Mouse (Mus musculus): ENCODE results near the gene Arhgap25. TPM values are rescaled to one million over a fixed set of nuclear protein-coding genes. Genes with fewer than 3 reads are reported as not detected.
"Not testable (repeated sequence)": the region's sequence is repeated elsewhere in the genome, so short reads cannot be mapped to it uniquely, and the experiment has no call there.

Arhgap25 gene
- polyA plus RNA-seq, 1 experiment from 2014 or later: 2.5 TPM

DNA sequence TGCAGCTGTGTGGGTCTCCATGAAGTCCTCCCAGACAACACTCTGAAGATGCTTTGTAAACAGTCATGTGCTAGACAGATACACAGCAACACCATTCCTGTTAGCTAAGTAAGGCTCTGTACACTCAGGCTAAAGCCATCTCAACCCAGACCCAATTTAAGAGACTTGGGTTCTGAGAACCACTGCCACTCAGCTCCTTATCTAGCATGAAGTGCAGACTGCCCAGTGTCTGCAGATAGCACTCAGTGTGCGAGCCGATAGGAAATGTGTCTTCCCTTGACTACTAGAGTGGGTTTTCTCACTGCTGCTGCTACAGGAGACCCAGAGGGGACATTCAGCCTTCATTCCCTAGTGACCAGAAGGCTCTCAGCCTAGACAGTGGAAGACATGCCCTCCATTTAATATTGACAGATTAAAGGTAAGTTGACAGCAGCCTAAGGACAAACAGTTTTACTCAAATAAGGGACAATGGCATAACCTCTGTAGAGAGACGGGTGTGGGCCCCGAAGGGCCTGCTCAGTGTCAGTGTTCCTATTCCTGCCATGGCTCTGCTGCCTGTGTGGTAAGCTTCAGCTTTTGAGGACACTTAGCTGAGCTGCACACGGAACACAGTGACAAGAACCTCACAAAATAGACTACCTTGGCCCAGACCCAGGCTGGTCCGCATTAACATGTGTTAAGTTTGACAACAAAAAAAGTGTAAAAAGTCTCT is 5.1 kb downstream of the Arhgap25 start:
- Histone ChIP-seq H3K4me1 (ENCODE audit: control insufficient read depth, insufficient read depth, low read length) (no peaks in the 10 kb centered on the region), H3K36me3 (ENCODE audit: control insufficient read depth, insufficient read depth, low read length) (no peaks in the 10 kb centered on the region), H3K27ac (ENCODE audit: low read depth, low read length) (no peak overlapping the region), H3K4me2 (ENCODE audit: low read depth) (no peak overlapping the region), H3K4me3 (ENCODE audit: low read depth, low read length) (no peak overlapping the region), H3K9ac (ENCODE audit: low read length) (no peak overlapping the region), H3K9me3 (ENCODE audit: control insufficient read depth, low read length) (no peaks in the 10 kb centered on the region), H3K27me3 (ENCODE audit: control insufficient read depth, insufficient read depth, low read length) (no peaks in the 10 kb centered on the region)
- ATAC-seq (ENCODE audit: insufficient read depth, low FRiP score, low TSS enrichment): no peak
- WGBS: 92% methylated on average over 6 of the region's 6 CpGs
- no peak for DNase-seq (ENCODE audit: low spot score)

DNA sequence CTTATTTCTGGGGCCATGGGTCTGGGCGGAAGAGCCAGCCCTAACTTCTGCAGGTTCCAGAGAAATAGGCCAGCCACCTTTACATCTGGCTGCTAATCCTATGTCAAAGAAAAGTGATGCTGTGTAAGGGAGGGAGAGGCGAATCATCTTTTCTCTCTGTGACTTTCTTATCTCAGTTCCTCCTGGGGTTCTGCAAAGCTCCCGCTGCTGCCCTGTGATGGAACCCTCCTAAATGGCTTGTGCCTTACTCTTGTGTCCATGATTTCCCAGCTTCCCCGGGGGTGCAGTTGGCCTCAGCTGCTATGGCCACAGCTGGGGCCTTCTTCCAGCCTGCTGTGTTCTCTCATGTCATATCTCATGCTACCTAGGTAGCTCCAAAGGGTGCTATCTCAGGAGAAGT is 5.7 kb downstream of the Arhgap25 start:
- no peak overlapping the region for H3K4me3 ChIP-seq (ENCODE audit: low read depth, low read length)
- H3K27me3 ChIP-seq (ENCODE audit: control insufficient read depth, insufficient read depth, low read length): no peaks in the 10 kb centered on the region
- DNase-seq (ENCODE audit: low spot score) (no peak), ATAC-seq (ENCODE audit: insufficient read depth, low FRiP score, low TSS enrichment) (no peak)
- no peak overlapping the region for H3K4me2 ChIP-seq (ENCODE audit: low read depth)
- no peaks in the 10 kb centered on the region for H3K36me3 ChIP-seq (ENCODE audit: control insufficient read depth, insufficient read depth, low read length)
- no peaks in the 10 kb centered on the region for H3K9me3 ChIP-seq (ENCODE audit: control insufficient read depth, low read length)
- H3K4me1 ChIP-seq (ENCODE audit: control insufficient read depth, insufficient read depth, low read length): no peaks in the 10 kb centered on the region
- no peak overlapping the region for H3K9ac ChIP-seq (ENCODE audit: low read length)
- WGBS: 89% methylated on average over 4 of the region's 4 CpGs
- H3K27ac ChIP-seq (ENCODE audit: low read depth, low read length): no peak overlapping the region

DNA sequence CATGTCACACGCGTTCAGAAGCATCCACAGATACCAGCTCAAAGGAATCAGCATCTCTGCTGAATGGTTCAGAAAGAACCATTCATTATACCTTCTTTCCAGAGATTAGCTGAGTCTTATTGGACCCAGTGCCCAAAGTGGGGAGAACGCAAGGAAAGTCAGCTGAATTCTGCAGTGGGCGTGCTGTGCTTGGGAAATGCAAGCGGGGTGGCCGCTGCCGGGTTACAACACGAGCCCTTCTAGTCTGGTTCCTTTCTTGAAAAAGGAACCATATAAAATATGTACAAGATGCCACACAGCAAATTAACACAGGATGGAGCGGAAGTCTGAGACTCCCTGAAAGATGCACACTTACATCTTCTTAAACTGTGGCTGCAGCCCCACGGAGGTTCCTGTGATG is 7.9 kb downstream of the Arhgap25 start:
- no peaks in the 10 kb centered on the region for H3K9me3 ChIP-seq (ENCODE audit: control insufficient read depth, low read length)
- DNase-seq (ENCODE audit: low spot score) (no peak), ATAC-seq (ENCODE audit: insufficient read depth, low FRiP score, low TSS enrichment) (no peak)
- 90% methylated on average over 10 of the region's 10 CpGs for WGBS
- no peak overlapping the region for H3K4me2 ChIP-seq (ENCODE audit: low read depth)
- no peak overlapping the region for H3K4me3 ChIP-seq (ENCODE audit: low read depth, low read length)
- H3K27ac ChIP-seq (ENCODE audit: low read depth, low read length): no peak overlapping the region
- no peaks in the 10 kb centered on the region for H3K36me3 ChIP-seq (ENCODE audit: control insufficient read depth, insufficient read depth, low read length)
- no peaks in the 10 kb centered on the region for H3K4me1 ChIP-seq (ENCODE audit: control insufficient read depth, insufficient read depth, low read length)
- no peak overlapping the region for H3K9ac ChIP-seq (ENCODE audit: low read length)
- no peaks in the 10 kb centered on the region for H3K27me3 ChIP-seq (ENCODE audit: control insufficient read depth, insufficient read depth, low read length)

DNA sequence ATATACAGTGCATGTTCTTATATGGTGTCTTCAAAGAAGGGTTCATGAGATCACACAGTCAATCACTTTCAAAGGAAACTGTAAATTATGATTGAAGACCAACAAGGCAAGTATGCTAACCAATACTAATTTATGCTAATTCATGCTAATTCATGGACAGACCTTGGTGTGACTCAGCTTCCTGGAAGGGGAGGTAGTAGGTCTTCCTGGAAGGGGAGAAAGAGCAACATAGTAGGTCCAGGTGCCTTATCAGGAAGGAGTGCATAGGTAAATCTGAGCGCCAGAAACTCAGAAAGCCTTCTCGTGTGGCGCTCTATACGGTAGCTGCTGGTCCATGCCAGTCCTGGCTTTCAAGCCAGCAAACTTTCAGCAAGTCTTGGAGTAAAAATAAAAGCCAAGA is 8.8 kb downstream of the Arhgap25 start:
- H3K27ac ChIP-seq (ENCODE audit: low read depth, low read length): no peak overlapping the region
- H3K36me3 ChIP-seq (ENCODE audit: control insufficient read depth, insufficient read depth, low read length): no peaks in the 10 kb centered on the region
- no peaks in the 10 kb centered on the region for H3K27me3 ChIP-seq (ENCODE audit: control insufficient read depth, insufficient read depth, low read length)
- H3K9me3 ChIP-seq (ENCODE audit: control insufficient read depth, low read length): no peaks in the 10 kb centered on the region
- H3K4me1 ChIP-seq (ENCODE audit: control insufficient read depth, insufficient read depth, low read length): no peaks in the 10 kb centered on the region
- H3K4me2 ChIP-seq (ENCODE audit: low read depth): no peak overlapping the region
- no peak for ATAC-seq (ENCODE audit: insufficient read depth, low FRiP score, low TSS enrichment)
- 94% methylated on average over 4 of the region's 4 CpGs for WGBS
- no peak for DNase-seq (ENCODE audit: low spot score)
- no peak overlapping the region for H3K4me3 ChIP-seq (ENCODE audit: low read depth, low read length)
- H3K9ac ChIP-seq (ENCODE audit: low read length): no peak overlapping the region

DNA sequence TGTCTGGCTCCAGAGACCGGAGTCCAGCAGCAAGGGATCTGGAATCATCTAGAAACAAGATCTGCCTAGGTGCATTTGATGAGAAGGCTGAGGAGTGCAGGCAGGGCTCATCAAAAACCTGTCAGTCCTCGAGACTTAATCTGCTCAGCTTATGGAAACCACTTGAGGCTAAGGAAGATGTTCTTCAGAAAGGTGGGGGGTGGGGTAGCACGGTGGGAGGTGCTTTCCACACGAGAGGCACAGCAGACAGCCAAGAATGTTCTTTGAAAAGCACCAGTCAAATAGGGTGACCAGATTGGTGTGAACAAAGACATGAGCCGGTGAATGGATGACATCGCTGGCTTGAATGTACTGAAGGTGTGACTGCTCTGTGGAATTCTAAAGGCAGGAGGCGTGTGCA is 9.3 kb downstream of the Arhgap25 start:
- Histone ChIP-seq H3K4me1 (ENCODE audit: control insufficient read depth, insufficient read depth, low read length) (no peaks in the 10 kb centered on the region), H3K4me3 (ENCODE audit: low read depth, low read length) (no peak overlapping the region), H3K36me3 (ENCODE audit: control insufficient read depth, insufficient read depth, low read length) (no peaks in the 10 kb centered on the region), H3K9me3 (ENCODE audit: control insufficient read depth, low read length) (no peaks in the 10 kb centered on the region), H3K4me2 (ENCODE audit: low read depth) (no peak overlapping the region), H3K27ac (ENCODE audit: low read depth, low read length) (no peak overlapping the region), H3K9ac (ENCODE audit: low read length) (no peak overlapping the region), H3K27me3 (ENCODE audit: control insufficient read depth, insufficient read depth, low read length) (no peaks in the 10 kb centered on the region)
- ATAC-seq (ENCODE audit: insufficient read depth, low FRiP score, low TSS enrichment) (no peak), DNase-seq (ENCODE audit: low spot score) (no peak)
- 79% methylated on average over 7 of the region's 7 CpGs for WGBS

- H3K27ac ChIP-seq (ENCODE audit: low read depth, low read length): no peak overlapping the region
- no peak for DNase-seq (ENCODE audit: low spot score)
- H3K9ac ChIP-seq (ENCODE audit: low read length): no peak overlapping the region
- no peaks in the 10 kb centered on the region for H3K9me3 ChIP-seq (ENCODE audit: control insufficient read depth, low read length)
- H3K36me3 ChIP-seq (ENCODE audit: control insufficient read depth, insufficient read depth, low read length): no peaks in the 10 kb centered on the region
- H3K27me3 ChIP-seq (ENCODE audit: control insufficient read depth, insufficient read depth, low read length): no peaks in the 10 kb centered on the region
- H3K4me3 ChIP-seq (ENCODE audit: low read depth, low read length): no peak overlapping the region
- WGBS: 83% methylated on average over 2 of the region's 2 CpGs
- no peaks in the 10 kb centered on the region for H3K4me1 ChIP-seq (ENCODE audit: control insufficient read depth, insufficient read depth, low read length)
- H3K4me2 ChIP-seq (ENCODE audit: low read depth): no peak overlapping the region
- ATAC-seq (ENCODE audit: insufficient read depth, low FRiP score, low TSS enrichment): no peak
Measured at GRCm38 (mm10) chr6:87523085-87523484, 10.0 kb downstream of the Arhgap25 start.

- H3K9me3 ChIP-seq (ENCODE audit: control insufficient read depth, low read length): no peaks in the 10 kb centered on the region
- H3K27ac ChIP-seq (ENCODE audit: low read depth, low read length): no peak overlapping the region
- no peak overlapping the region for H3K4me2 ChIP-seq (ENCODE audit: low read depth)
- H3K27me3 ChIP-seq (ENCODE audit: control insufficient read depth, insufficient read depth, low read length): no peaks in the 10 kb centered on the region
- no peak for DNase-seq (ENCODE audit: low spot score)
- no peaks in the 10 kb centered on the region for H3K4me1 ChIP-seq (ENCODE audit: control insufficient read depth, insufficient read depth, low read length)
- WGBS: 31% methylated on average over 3 of the region's 3 CpGs
- H3K36me3 ChIP-seq (ENCODE audit: control insufficient read depth, insufficient read depth, low read length): no peaks in the 10 kb centered on the region
- no peak overlapping the region for H3K4me3 ChIP-seq (ENCODE audit: low read depth, low read length)
- no peak overlapping the region for H3K9ac ChIP-seq (ENCODE audit: low read length)
- ATAC-seq (ENCODE audit: insufficient read depth, low FRiP score, low TSS enrichment): no peak
Measured at GRCm38 (mm10) chr6:87522236-87522635, 10.8 kb downstream of the Arhgap25 start.

GRCm38 (mm10) chr6:87521705-87522104 is 11.4 kb downstream of the Arhgap25 start:
- ATAC-seq (ENCODE audit: insufficient read depth, low FRiP score, low TSS enrichment); H3K4me1 ChIP-seq (ENCODE audit: control insufficient read depth, insufficient read depth, low read length); H3K9ac ChIP-seq (ENCODE audit: low read length); H3K27me3 ChIP-seq (ENCODE audit: control insufficient read depth, insufficient read depth, low read length); DNase-seq (ENCODE audit: low spot score); H3K9me3 ChIP-seq (ENCODE audit: control insufficient read depth, low read length); H3K27ac ChIP-seq (ENCODE audit: low read depth, low read length); H3K4me3 ChIP-seq (ENCODE audit: low read depth, low read length); H3K4me2 ChIP-seq (ENCODE audit: low read depth); H3K36me3 ChIP-seq (ENCODE audit: control insufficient read depth, insufficient read depth, low read length): not testable (repeated sequence)
- WGBS: 88% methylated on average over 6 of the region's 6 CpGs

GRCm38 (mm10) chr6:87520572-87520971 is 12.5 kb downstream of the Arhgap25 start:
- no peaks in the 10 kb centered on the region for H3K36me3 ChIP-seq (ENCODE audit: control insufficient read depth, insufficient read depth, low read length)
- no peaks in the 10 kb centered on the region for H3K4me1 ChIP-seq (ENCODE audit: control insufficient read depth, insufficient read depth, low read length)
- no peaks in the 10 kb centered on the region for H3K9me3 ChIP-seq (ENCODE audit: control insufficient read depth, low read length)
- H3K4me3 ChIP-seq (ENCODE audit: low read depth, low read length): no peak overlapping the region
- ATAC-seq (ENCODE audit: insufficient read depth, low FRiP score, low TSS enrichment): no peak
- WGBS: 86% methylated on average over 8 of the region's 8 CpGs
- H3K9ac ChIP-seq (ENCODE audit: low read length): no peak overlapping the region
- H3K27me3 ChIP-seq (ENCODE audit: control insufficient read depth, insufficient read depth, low read length): no peaks in the 10 kb centered on the region
- DNase-seq (ENCODE audit: low spot score): no peak
- no peak overlapping the region for H3K4me2 ChIP-seq (ENCODE audit: low read depth)
- H3K27ac ChIP-seq (ENCODE audit: low read depth, low read length): no peak overlapping the region
